Mouse (Mus musculus) heart, adult 2 months (tissue): Measurements from ENCODE around the gene Ifit1bl2.

Experiments
- CTCF ChIP-seq: fragments of 200-600 bp; IDR thresholded peaks from 2 replicates; pipeline ENCODE4 v1.8.1; 2022; ENCODE audit warnings: antibody characterized with exemption, mild to moderate bottlenecking, moderate library complexity
- EP300 ChIP-seq: fragments of 200-500 bp; IDR thresholded peaks from 2 replicates; pipeline ENCODE4 v1.6.1; 2011; ENCODE audit warnings: low read depth, low read length, control low read depth; ENCODE audit not compliant: insufficient read depth
- POLR2A ChIP-seq: fragments of 200-500 bp; IDR thresholded peaks from 2 replicates; pipeline ENCODE4 v1.6.1; 2011; ENCODE audit warnings: mild to moderate bottlenecking, low read depth, low read length, control low read depth; ENCODE audit not compliant: insufficient read depth

GRCm38 (mm10) chr19:34620871-34621270 lies 19.7 kb downstream of the Ifit1bl2 start:
- TF ChIP-seq EP300 (no peak), POLR2A (no peak), CTCF (no peak)
